Mouse (Mus musculus) cerebellum, adult 11 months (tissue): ENCODE data around the gene Glb1.
A peak's percentile ranks its signal among the peaks of the same experiment; 100 is the strongest.

ENCODE experiments used
- DNase-seq: peaks from one replicate; pipeline ENCODE4 v3.0.0; 2022

Glb1 gene

GRCm38 (mm10) chr9:114446887-114447286 lies 46.0 kb downstream of the Glb1 start:
- no peak for DNase-seq

- no peak for DNase-seq
Measured at GRCm38 (mm10) chr9:114448700-114449099, 47.8 kb downstream of the Glb1 start.

DNA sequence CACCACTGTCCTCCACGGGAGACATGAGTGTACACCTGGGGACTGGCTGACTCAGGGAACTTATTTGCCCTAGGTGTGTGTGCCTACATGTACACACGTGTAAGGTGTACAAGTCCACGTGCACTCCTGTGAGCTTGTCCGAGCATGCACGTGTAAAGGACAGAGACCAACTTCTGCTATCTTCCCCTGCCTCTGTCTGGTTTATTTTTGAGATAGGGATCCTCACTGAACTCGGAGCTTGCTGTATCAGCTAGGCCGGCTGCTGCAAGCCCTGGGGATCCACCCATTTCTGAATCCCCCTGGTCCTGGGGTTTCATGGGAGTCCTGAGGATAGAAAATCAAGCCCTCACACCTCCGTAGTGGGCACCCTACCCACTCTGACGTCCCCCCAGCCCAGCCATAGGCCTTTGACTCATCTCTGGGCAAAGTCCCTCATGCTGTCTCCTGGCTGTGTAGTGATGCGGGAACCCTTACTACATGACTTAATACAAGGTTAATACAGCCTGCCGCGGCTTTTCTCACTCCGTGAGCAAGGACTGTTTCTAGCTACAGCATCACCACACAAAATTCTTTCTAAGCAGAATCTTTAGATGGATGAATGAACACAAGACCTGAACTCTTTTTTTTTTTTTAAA lies 48.4 kb downstream of the Glb1 start:
- DNase-seq, result no peak

- no peak for DNase-seq
Measured at GRCm38 (mm10) chr9:114451615-114452014, 50.7 kb downstream of the Glb1 start.

DNA sequence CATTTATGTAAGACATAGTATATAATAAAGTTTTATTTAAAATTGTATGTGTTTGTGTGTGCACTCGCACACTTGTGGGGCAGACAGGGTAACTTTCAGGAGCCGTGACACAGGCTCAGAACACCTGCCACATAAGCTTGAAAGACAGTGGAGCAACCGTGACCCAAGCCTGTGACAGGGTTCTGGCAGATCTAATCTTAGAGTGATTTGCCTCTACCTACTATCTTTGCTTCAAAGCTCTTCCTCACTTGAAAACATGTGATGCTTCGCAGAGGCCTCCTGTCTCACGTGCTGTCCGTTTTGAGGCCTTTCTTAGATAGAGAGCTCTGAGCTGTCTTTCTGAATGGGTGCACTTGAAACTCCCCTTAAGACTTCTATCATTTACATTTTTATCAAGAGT lies 51.5 kb downstream of the Glb1 start:
- no peak for DNase-seq

DNA sequence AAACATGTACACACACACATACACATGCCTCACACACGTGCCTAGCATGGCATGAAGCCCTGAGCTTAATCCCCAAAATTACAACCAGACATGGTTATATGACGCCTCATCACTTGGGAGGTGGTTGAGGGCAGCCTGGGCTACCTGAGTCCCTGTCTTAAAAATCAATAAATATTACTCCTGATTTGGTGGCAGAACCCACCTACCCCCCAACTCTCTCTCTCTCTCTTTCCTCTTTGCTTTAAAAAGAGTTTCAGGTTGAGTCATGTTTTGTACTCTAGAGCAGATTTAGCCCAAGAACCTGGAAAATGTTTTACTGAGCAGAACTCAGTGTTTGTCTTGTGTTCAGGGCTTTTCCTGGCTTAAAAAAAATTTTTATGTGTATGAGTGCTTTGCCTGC lies 54.5 kb downstream of the Glb1 start:
- no peak for DNase-seq

GRCm38 (mm10) chr9:114458436-114458835 lies 57.6 kb downstream of the Glb1 start:
- no peak for DNase-seq

GRCm38 (mm10) chr9:114462569-114462968 lies 61.7 kb downstream of the Glb1 start:
- no peak for DNase-seq

DNA sequence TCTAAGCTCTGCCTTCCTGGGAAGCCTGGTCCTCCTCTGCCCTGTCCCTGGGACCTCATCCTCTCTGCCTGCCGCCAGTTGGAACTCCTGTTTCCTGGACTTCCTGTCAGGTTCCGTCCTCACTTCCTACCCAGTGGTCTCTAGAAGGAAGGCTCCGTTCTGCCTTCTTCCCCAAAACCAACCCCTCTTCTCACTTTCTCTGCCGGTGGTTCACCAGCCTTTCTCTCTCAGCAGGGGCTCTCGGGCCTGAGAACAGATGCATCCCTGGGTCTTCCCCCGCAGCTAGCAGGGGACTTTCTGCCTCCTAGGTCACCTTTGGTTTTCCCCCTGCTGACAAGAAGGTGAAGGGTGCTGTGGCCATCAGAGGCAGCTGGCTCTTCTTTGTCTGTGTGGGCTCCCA lies 64.6 kb downstream of the Glb1 start:
- DNase-seq, result no peak

- no peak for DNase-seq
Measured at GRCm38 (mm10) chr9:114466871-114467270, 66.0 kb downstream of the Glb1 start.

GRCm38 (mm10) chr9:114468217-114468616 lies 67.3 kb downstream of the Glb1 start:
- DNase-seq, result no peak

GRCm38 (mm10) chr9:114468701-114469100 lies 67.8 kb downstream of the Glb1 start:
- no peak for DNase-seq

- DNase-seq, result no peak
Measured at GRCm38 (mm10) chr9:114471892-114472291, 71.0 kb downstream of the Glb1 start.

DNA sequence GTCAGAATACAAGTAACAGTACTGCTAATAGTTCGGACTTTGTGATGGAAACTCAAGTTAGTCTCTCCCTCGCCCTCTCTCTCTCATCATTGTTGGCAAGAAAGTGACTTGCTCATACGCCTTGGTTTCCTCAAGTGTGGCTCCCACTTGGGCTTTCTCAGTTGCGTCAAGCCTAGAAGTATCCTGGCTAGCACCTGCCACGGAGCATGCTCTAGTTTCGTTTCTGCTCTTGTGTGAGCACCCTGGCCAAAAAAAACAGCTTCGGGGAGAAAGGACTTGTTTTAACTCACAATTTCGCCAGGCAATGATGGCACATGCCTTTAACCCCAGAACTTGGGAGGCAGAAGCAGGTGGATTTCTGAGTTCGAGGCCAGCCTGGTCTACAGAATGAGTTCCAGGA lies 76.1 kb downstream of the Glb1 start:
- DNase-seq, result no peak

GRCm38 (mm10) chr9:114480940-114481339 lies 80.1 kb downstream of the Glb1 start:
- no peak for DNase-seq

DNA sequence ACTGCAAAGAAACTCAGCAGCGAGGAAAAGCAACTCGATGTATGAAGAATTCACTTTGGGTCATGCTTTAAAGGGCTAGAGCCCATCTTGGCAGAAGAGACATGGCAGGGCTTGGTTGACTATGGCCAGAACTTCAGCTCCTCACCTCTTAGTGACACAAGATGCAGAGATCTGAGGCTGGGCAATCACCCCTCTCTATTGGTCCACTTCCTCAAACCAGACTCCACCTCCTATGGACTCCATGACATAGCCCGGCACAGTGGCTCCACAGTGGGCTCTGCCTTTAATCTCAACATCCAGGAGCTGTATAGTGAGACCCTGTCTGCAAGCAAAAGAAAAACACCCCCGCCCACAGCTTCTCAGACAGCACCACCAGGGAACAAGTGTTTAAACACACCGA lies 83.9 kb downstream of the Glb1 start:
- DNase-seq, result no peak

- no peak for DNase-seq
Measured at GRCm38 (mm10) chr9:114486808-114487207, 85.9 kb downstream of the Glb1 start.

DNA sequence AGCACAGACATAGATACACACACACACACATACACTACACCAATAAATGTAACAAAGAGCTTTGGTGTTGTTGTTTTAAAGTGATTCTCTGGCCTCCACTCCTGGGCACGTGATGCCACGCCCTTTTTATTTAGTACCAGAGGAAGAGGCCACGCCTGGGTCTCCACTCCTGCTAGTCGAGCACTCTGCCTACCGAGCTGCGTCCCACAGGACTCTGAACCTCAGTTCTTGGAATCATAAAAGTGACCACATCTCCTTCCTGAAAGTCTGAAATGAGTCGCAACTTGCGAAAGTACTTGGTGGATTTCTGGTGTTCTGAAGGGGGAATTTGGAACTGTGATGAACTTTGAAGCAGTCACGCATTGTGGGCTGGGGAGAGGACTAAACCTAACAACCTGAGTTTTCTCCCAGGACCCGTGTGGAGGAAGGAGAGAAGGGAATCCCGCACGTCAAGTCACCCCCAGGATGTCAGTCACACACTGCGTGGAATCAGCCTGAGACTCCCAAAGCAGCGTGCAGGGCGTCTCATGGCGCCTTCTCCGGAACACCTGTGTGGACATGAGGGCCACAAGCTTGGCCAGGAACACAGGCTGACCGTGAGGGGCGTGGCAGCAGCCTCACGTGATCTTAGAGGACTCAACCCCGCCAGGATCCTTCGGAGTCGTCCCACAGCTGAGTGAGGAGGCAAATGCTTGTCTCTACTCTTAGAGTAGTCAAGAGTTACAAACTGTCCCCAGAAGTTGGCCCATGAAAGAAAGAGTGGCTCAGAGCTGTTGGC lies 86.8 kb downstream of the Glb1 start:
- DNase-seq, result no peak

DNA sequence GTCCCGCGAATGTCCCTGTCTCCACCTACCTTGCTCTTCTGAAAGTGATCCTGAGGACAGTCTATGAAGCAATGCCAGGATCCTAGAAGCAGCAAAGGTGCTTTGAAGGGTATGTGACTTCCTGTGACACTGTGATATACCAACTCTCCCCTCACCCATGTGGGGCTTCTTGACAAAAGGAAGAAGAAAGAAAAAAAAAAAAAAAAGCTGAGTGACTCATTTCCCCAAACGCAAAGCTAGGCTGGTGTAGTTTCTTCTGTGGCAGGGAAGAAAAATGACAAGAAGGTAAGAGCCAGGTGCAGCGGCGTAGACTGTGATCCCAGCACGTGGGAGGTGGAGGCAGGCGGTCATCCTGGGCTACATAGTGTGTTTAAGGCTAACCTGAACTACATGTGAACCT lies 95.6 kb downstream of the Glb1 start:
- no peak for DNase-seq

GRCm38 (mm10) chr9:114498218-114498617 lies 97.3 kb downstream of the Glb1 start:
- DNase-seq, result peak; percentile 36

DNA sequence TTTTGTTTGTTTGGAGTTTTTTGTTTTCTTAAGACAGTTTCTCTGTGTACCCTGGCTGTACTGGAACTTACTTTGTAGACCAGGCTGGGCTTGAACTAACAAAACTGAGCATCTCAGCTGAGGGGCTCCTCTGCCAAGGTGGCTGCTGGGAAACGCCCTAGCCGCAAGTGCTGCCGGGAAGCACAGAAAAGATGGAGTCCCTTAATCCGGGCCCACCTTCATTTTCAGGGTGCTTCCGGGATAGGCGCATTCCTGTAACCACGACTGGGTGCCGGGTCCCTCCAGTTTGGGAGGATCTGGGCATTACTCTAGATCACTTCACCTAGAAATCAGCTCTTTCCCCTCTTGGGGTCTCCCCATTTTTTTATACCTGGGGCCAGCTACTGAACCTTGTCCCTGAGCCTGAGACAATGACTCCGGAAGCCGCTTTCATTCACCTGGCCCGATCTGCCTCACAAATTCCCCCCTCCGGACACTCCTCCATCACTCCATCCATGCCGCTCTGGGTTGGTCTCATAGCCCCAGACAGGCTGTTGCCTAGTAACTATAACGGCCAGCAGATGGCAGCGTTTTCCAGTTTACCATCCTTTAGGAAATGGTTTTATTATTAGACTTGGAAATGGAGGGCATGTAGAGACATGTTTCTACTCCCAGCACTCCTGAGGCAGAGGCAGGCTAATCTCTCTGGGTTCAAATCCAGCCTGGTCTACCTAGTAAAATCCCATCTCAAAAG lies 99.1 kb downstream of the Glb1 start:
- no peak for DNase-seq

DNA sequence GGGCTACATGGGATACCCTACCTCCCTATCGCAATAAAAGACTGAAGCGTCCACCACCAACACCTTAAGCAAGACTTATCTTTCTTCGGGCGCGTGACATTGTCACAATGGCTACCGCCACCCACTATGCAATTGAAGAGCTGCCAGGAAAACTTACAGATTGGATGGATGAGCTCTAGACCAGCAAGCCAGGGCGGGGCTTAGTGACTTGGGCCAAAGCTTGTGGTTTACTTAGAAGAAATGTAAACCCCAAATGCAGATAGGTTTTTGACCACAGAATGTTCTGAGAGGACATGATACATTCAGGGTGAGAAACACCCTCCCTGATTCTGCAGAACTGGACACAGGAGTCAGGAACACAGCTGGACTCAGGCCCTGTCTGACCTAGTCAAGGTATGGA lies 100.2 kb downstream of the Glb1 start:
- no peak for DNase-seq

- DNase-seq, result no peak
Measured at GRCm38 (mm10) chr9:114501913-114502312, 101.0 kb downstream of the Glb1 start.
